Mouse (Mus musculus): ENCODE results near the gene Gad2. TPM values are rescaled to one million over a fixed set of nuclear protein-coding genes. Genes with fewer than 3 reads are reported as not detected.
A peak's percentile ranks its signal among the peaks of the same experiment; 100 is the strongest.

The Gad2 gene
- total and polyA plus RNA-seq, 2 experiments from 2014 or later = 50.5 to 50.7 TPM

GRCm38 (mm10) chr2:22648394-22648793 lies 26.4 kb downstream of the Gad2 start:
- 58% methylated on average over 1 of the region's 1 CpGs for WGBS
- H3K4me2 ChIP-seq (ENCODE audit: low read depth) = no peak overlapping the region
- no peak overlapping the region for H3K9ac ChIP-seq
- no peak overlapping the region for H3K27ac ChIP-seq (ENCODE audit: low read depth, low read length)
- H3K27me3 ChIP-seq (ENCODE audit: insufficient read depth, low read length) = no peaks in the 10 kb centered on the region
- ATAC-seq (no peak), DNase-seq (no peak)
- peaks cover 7% of the 10 kb centered on the region; the same call in 1 of the 2 replicates for H3K4me1 ChIP-seq (ENCODE audit: insufficient read depth)
- H3K36me3 ChIP-seq (ENCODE audit: insufficient read depth) = 0 out of 2 replicates have a peak, but pooled peaks cover 2% of the 10 kb centered on the region
- TF ChIP-seq CTCF (IDR thresholded peaks at IDR 0.05; ENCODE audit: low read depth) = no peak
- no peak overlapping the region for H3K4me3 ChIP-seq (ENCODE audit: low read depth, low read length)
- H3K9me3 ChIP-seq (ENCODE audit: low read length) = no peaks in the 10 kb centered on the region

DNA sequence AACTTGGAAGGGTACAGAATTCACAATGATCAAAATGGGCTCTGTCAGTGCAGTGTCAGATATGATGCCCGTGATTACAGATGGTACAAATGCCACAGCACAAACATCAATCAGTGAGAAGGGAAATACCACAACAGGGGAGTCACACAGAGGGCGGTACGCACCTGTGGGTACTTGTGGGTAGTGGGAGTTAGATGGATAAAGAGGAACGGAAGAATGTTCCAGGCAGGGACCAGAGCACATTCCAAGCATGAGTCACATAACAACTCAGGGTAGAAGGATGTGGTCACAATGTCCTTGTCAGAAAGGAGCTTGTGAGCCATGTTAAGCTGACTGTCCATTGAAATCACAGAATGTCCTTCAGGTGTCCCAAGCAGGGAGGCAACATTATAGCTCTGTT lies 29.8 kb downstream of the Gad2 start:
- 0 out of 2 replicates have a peak, but pooled peaks cover 2% of the 10 kb centered on the region for H3K36me3 ChIP-seq (ENCODE audit: insufficient read depth)
- WGBS = 84% methylated on average over 4 of the region's 4 CpGs
- no peak for TF ChIP-seq CTCF (IDR thresholded peaks at IDR 0.05; ENCODE audit: low read depth)
- H3K27ac ChIP-seq (ENCODE audit: low read depth, low read length) = no peak overlapping the region
- no peak for DNase-seq
- H3K9me3 ChIP-seq (ENCODE audit: low read length) = no peaks in the 10 kb centered on the region
- no peak overlapping the region for H3K4me2 ChIP-seq (ENCODE audit: low read depth)
- no peaks in the 10 kb centered on the region for H3K4me1 ChIP-seq (ENCODE audit: insufficient read depth)
- no peaks in the 10 kb centered on the region for H3K27me3 ChIP-seq (ENCODE audit: insufficient read depth, low read length)
- ATAC-seq = no peak
- no peak overlapping the region for H3K4me3 ChIP-seq (ENCODE audit: low read depth, low read length)
- no peak overlapping the region for H3K9ac ChIP-seq

GRCm38 (mm10) chr2:22663731-22664130 lies 41.7 kb downstream of the Gad2 start:
- Histone ChIP-seq H3K9me3 (ENCODE audit: low read length) (no peaks in the 10 kb centered on the region), H3K4me2 (ENCODE audit: low read depth) (no peak overlapping the region), H3K4me3 (ENCODE audit: low read depth, low read length) (no peak overlapping the region), H3K27ac (ENCODE audit: low read depth, low read length) (no peak overlapping the region), H3K27me3 (ENCODE audit: insufficient read depth, low read length) (no peaks in the 10 kb centered on the region), H3K9ac (no peak overlapping the region), H3K36me3 (ENCODE audit: insufficient read depth) (peaks cover 3% of the 10 kb centered on the region; the same call in 1 of the 2 replicates), H3K4me1 (ENCODE audit: insufficient read depth) (no peaks in the 10 kb centered on the region)
- 67% methylated on average over 1 of the region's 1 CpGs for WGBS
- TF ChIP-seq CTCF (IDR thresholded peaks at IDR 0.05; ENCODE audit: low read depth) = no peak
- DNase-seq = no peak
- ATAC-seq = no peak

DNA sequence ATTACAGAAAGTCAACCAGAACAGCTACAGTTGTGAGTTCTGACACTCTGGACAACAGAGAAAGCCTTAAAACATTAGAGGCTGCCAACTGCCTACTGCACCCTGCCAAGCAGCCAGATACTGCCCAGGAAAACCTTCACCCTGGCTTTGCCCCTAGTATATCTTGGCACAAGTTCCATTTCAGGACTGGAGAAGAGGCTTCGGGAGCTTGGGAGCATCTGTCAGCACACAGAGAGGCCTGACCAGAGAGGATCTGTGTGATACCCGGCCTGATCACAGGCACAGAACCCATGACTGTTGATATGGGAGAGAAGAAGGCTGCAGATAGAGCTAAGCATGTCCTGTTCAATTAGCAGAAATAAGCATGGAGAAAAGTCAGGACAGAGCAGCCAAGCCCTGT lies 48.4 kb downstream of the Gad2 start:
- no peak for DNase-seq
- H3K4me3 ChIP-seq (ENCODE audit: low read depth, low read length) = no peak overlapping the region
- H3K9me3 ChIP-seq (ENCODE audit: low read length) = no peaks in the 10 kb centered on the region
- 52% methylated on average over 2 of the region's 2 CpGs for WGBS
- H3K27me3 ChIP-seq (ENCODE audit: insufficient read depth, low read length) = no peaks in the 10 kb centered on the region
- peaks cover 22% of the 10 kb centered on the region; the same call in 1 of the 2 replicates for H3K36me3 ChIP-seq (ENCODE audit: insufficient read depth)
- no peak for TF ChIP-seq CTCF (IDR thresholded peaks at IDR 0.05; ENCODE audit: low read depth)
- H3K9ac ChIP-seq = no peak overlapping the region
- H3K4me1 ChIP-seq (ENCODE audit: insufficient read depth) = no peaks in the 10 kb centered on the region
- ATAC-seq = no peak
- no peak overlapping the region for H3K4me2 ChIP-seq (ENCODE audit: low read depth)
- H3K27ac ChIP-seq (ENCODE audit: low read depth, low read length) = no peak overlapping the region

DNA sequence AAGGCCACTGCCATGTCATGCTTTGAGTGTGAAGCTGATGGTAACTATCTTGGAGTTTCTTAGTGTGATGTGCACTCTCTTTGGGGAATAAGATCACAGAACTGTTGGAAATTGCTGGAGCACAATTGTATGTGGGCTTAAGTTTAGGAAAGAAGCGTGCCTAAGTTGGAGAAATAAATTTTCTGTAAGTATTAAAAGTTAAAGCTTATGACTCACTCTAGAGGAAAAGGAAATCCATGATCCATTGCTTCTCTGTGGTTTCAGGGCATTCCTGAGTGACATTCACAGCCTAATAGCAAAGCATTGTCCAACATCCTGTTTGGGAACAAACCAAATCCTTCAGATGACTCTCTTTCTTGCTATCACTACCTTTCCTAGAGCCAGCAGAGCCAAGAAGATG lies 49.3 kb downstream of the Gad2 start:
- Histone ChIP-seq H3K9me3 (ENCODE audit: low read length) (no peaks in the 10 kb centered on the region), H3K9ac (no peak overlapping the region), H3K36me3 (ENCODE audit: insufficient read depth) (peaks cover 22% of the 10 kb centered on the region; the same call in 1 of the 2 replicates), H3K4me2 (ENCODE audit: low read depth) (no peak overlapping the region), H3K4me1 (ENCODE audit: insufficient read depth) (no peaks in the 10 kb centered on the region), H3K4me3 (ENCODE audit: low read depth, low read length) (no peak overlapping the region), H3K27ac (ENCODE audit: low read depth, low read length) (no peak overlapping the region), H3K27me3 (ENCODE audit: insufficient read depth, low read length) (no peaks in the 10 kb centered on the region)
- WGBS = 90% methylated on average over 1 of the region's 1 CpGs
- no peak for ATAC-seq
- no peak for DNase-seq
- no peak for TF ChIP-seq CTCF (IDR thresholded peaks at IDR 0.05; ENCODE audit: low read depth)

DNA sequence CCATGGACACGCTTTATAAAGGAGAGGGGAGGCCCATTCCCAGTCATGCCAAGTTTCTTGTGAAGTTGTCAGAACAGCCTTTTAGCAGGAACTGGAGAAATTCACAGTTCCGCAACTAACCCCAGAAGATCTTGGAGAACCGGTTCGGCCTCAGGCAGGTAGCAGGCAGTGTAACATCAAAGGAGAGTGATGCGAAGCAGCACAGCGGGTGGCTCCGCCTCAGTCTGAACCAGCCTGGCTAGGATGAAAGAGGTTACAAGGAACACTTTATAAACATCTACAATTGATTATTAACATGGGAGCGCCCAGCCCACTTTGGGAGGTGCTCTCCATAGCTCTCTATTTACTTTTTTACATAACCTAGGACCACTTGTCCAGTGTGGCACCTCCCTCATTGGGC lies 55.1 kb downstream of the Gad2 start:
- 41% methylated on average over 8 of the region's 8 CpGs for WGBS
- H3K27ac ChIP-seq (ENCODE audit: low read depth, low read length) = no peak overlapping the region
- TF ChIP-seq CTCF (IDR thresholded peaks at IDR 0.05; ENCODE audit: low read depth) = no peak

GRCm38 (mm10) chr2:22679944-22680343 lies 57.9 kb downstream of the Gad2 start:
- DNase-seq = peak; percentile 20
- Histone ChIP-seq H3K4me3 (ENCODE audit: low read depth, low read length) (no peak overlapping the region), H3K27ac (ENCODE audit: low read depth, low read length) (no peak overlapping the region), H3K4me1 (ENCODE audit: insufficient read depth) (no peaks in the 10 kb centered on the region), H3K36me3 (ENCODE audit: insufficient read depth) (no peaks in the 10 kb centered on the region), H3K4me2 (ENCODE audit: low read depth) (no peak overlapping the region), H3K27me3 (ENCODE audit: insufficient read depth, low read length) (no peaks in the 10 kb centered on the region), H3K9me3 (ENCODE audit: low read length) (no peaks in the 10 kb centered on the region), H3K9ac (no peak overlapping the region)
- peak; percentile 85 for ATAC-seq
- no peak for TF ChIP-seq CTCF (IDR thresholded peaks at IDR 0.05; ENCODE audit: low read depth)
- WGBS = 53% methylated on average over 4 of the region's 4 CpGs

More for the DNA sequence above, 55.1 kb downstream of the Gad2 start:
- Histone ChIP-seq H3K9me3 (ENCODE audit: low read length) (no peaks in the 10 kb centered on the region), H3K4me2 (ENCODE audit: low read depth) (no peak overlapping the region), H3K36me3 (ENCODE audit: insufficient read depth) (0 out of 2 replicates have a peak, but pooled peaks cover 4% of the 10 kb centered on the region), H3K9ac (no peak overlapping the region), H3K27me3 (ENCODE audit: insufficient read depth, low read length) (no peaks in the 10 kb centered on the region), H3K4me1 (ENCODE audit: insufficient read depth) (no peaks in the 10 kb centered on the region), H3K4me3 (ENCODE audit: low read depth, low read length) (no peak overlapping the region)
- no peak for ATAC-seq
- DNase-seq = no peak
